Mouse (Mus musculus) layer of hippocampus, postnatal 25 days (tissue): ENCODE results near the gene Sh2b2. TPM values are rescaled to one million over a fixed set of nuclear protein-coding genes. Genes with fewer than 3 reads are reported as not detected.
"Not testable (repeated sequence)": the region's sequence is repeated elsewhere in the genome, so short reads cannot be mapped to it uniquely, and the experiment has no call there.

ENCODE experiments used
- DNase-seq, 2 experiments: peaks; one replicate each; pipeline ENCODE4 v3.0.0; 2022; ENCODE audit warnings: mixed read lengths in 2 of 2, low spot score in 1 of 2; ENCODE audit errors: extremely low spot score in 1 of 2
- total RNA-seq, 2 experiments: library from RNA; stranded (reverse); gene quantifications; 2 replicates each; pipeline ENCODE4 v1.2.3; 2021

Sh2b2 gene
- total RNA-seq, 2 experiments from 2014 or later: 5.7 to 6.4 TPM

- DNase-seq: no peak
Measured at GRCm38 (mm10) chr5:136241161-136241560, 5.2 kb downstream of the Sh2b2 start.

- no peak for DNase-seq
Measured at GRCm38 (mm10) chr5:136240381-136240780, 6.0 kb downstream of the Sh2b2 start.

- no peak for DNase-seq
Measured at GRCm38 (mm10) chr5:136237607-136238006, 8.7 kb downstream of the Sh2b2 start.

- DNase-seq: no peak
Measured at GRCm38 (mm10) chr5:136236611-136237010, 9.7 kb downstream of the Sh2b2 start.

GRCm38 (mm10) chr5:136230348-136231035 lies 15.9 kb downstream of the Sh2b2 start:
- DNase-seq: no peak

- DNase-seq: no peak
Measured at GRCm38 (mm10) chr5:136226246-136226876, 20.0 kb downstream of the Sh2b2 start.

GRCm38 (mm10) chr5:136218585-136218984 lies 27.8 kb downstream of the Sh2b2 start:
- no peak for DNase-seq

GRCm38 (mm10) chr5:136217932-136218381 lies 28.4 kb downstream of the Sh2b2 start:
- DNase-seq: no peak

GRCm38 (mm10) chr5:136217004-136217665 lies 29.2 kb downstream of the Sh2b2 start:
- no peak for DNase-seq

GRCm38 (mm10) chr5:136215958-136216357 lies 30.4 kb downstream of the Sh2b2 start:
- no peak for DNase-seq

- no peak for DNase-seq
Measured at GRCm38 (mm10) chr5:136215211-136215610, 31.1 kb downstream of the Sh2b2 start.

GRCm38 (mm10) chr5:136213716-136214115 lies 32.6 kb downstream of the Sh2b2 start:
- DNase-seq: no peak

GRCm38 (mm10) chr5:136212716-136213115 lies 33.6 kb downstream of the Sh2b2 start:
- no peak for DNase-seq

- DNase-seq: not testable (repeated sequence)
Measured at GRCm38 (mm10) chr5:136211341-136212102, 34.8 kb downstream of the Sh2b2 start.

- DNase-seq: no peak
Measured at GRCm38 (mm10) chr5:136210549-136210948, 35.8 kb downstream of the Sh2b2 start.

- peak; percentile 36 to 65 for DNase-seq
Measured at GRCm38 (mm10) chr5:136201832-136202231, 44.5 kb downstream of the Sh2b2 start.

GRCm38 (mm10) chr5:136199526-136199925 lies 46.8 kb downstream of the Sh2b2 start:
- no peak for DNase-seq

- peak; percentile 91 to 93 for DNase-seq
Measured at GRCm38 (mm10) chr5:136198474-136199391, 47.6 kb downstream of the Sh2b2 start, which contains the start of gene Prkrip1. Prkrip1 (minus strand) TSS chr5:136198963.

- DNase-seq: no peak
Measured at GRCm38 (mm10) chr5:136191870-136192269, 54.5 kb downstream of the Sh2b2 start.

GRCm38 (mm10) chr5:136186723-136187122 lies 59.6 kb downstream of the Sh2b2 start:
- DNase-seq: peak; percentile 31 to 58
